Comparison of ENCODE assay signal across 8 mouse cellular contexts in the genomic region with DNA sequence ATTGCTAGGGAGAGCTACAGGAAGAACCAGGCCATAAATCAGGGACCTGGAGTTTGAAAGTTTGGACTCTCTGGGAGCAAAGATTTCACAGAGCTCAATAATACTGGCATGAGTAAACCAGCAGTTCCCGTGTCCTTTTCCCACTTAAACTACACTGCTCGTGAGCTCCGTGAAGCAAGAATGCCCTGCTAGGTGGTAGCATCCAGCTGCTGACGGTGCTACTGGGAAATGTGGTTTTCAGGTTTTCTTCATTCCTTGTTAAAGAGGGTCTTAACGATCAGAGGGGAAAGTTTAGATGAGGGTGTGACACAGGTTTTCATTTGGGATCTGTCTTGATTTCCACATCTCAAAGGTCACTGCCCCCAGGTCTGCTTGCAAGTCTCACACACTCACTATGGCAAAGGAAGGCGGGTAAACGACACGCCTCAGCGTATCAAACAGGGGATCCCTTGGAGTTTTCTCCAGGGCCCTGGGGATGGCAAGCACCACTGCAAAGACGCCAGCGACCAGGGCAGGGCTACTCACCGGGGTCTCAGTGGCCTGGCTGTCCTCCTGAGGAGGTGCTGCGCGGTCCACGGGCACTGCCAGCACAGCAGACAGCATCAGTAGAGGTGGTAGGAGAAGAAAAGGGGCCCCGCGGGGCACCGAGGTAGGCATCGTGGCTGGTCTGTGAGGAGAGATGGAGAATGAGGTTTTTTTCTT. TPM values are rescaled to one million over a fixed set of nuclear protein-coding genes. Genes with fewer than 3 reads are reported as not detected.
A peak's percentile ranks its signal among the peaks of the same experiment; 100 is the strongest.
DNase-seq lines count a peak whose midpoint lies in the region; ATAC-seq and TF ChIP-seq lines count a peak whose summit lies in the region.

No protein-coding gene starts in this region.

- peak overlapping the region; percentile 73 for H3K9ac ChIP-seq in forebrain, embryonic 11.5 days (ENCODE audit: low read length)
- H3K9ac ChIP-seq in liver, embryonic 11.5 days (ENCODE audit: low read depth, low read length) = peak overlapping the region; percentile 72

- no peaks in the 10 kb centered on the region for H3K9me3 ChIP-seq in forebrain, embryonic 11.5 days (ENCODE audit: control insufficient read depth, low read length)
- no peaks in the 10 kb centered on the region for H3K9me3 ChIP-seq in liver, embryonic 11.5 days (ENCODE audit: control insufficient read depth, low read length)

- DNase-seq in gastrocnemius, adult 2 months = no peak
- no peak for DNase-seq in gastrocnemius, postnatal 25 days
- DNase-seq in 416B (ENCODE audit: low read depth) = peak; percentile 44
- DNase-seq in forebrain, embryonic 11.5 days (ENCODE audit: low spot score) = no peak
- DNase-seq in liver, embryonic 11.5 days (ENCODE audit: low spot score) = no peak
- DNase-seq in thymus, postnatal 25 days = peak; percentile 23
- DNase-seq in embryo, embryonic 9.5 days (ENCODE audit: extremely low spot score) = no peak
- DNase-seq in left cerebral cortex, postnatal 36 days (ENCODE audit: low spot score in 2 of 2) = no peak

- no peaks in the 10 kb centered on the region for H3K27me3 ChIP-seq in forebrain, embryonic 11.5 days (ENCODE audit: control insufficient read depth, insufficient read depth, low read length)
- H3K27me3 ChIP-seq in liver, embryonic 11.5 days (replicated peaks; ENCODE audit: control insufficient read depth, insufficient read depth, low read length) = no peaks in the 10 kb centered on the region

- peak overlapping the region; percentile 84 for H3K4me3 ChIP-seq in gastrocnemius, adult 2 months
- H3K4me3 ChIP-seq in forebrain, embryonic 11.5 days (ENCODE audit: low read depth, low read length) = peak overlapping the region; percentile 61
- H3K4me3 ChIP-seq in liver, embryonic 11.5 days (ENCODE audit: low read depth, low read length) = peak overlapping the region; percentile 67

- ATAC-seq in forebrain, embryonic 11.5 days (replicated peaks; ENCODE audit: low FRiP score) = peak; percentile 11; the same call in 1 of the 2 replicates
- peak; percentile 21 for ATAC-seq in liver, embryonic 11.5 days (replicated peaks; ENCODE audit: low FRiP score)

- H3K27ac ChIP-seq in gastrocnemius, adult 2 months = peak overlapping the region; percentile 96
- no peak overlapping the region for H3K27ac ChIP-seq in forebrain, embryonic 11.5 days (ENCODE audit: low read depth, low read length)
- H3K27ac ChIP-seq in liver, embryonic 11.5 days (ENCODE audit: low read depth, low read length) = peak overlapping the region; percentile 84

- 53% methylated on average over 19 of the region's 19 CpGs for WGBS in forebrain, embryonic 11.5 days
- WGBS in liver, embryonic 11.5 days = 25% methylated on average over 19 of the region's 19 CpGs

- H3K4me2 ChIP-seq in forebrain, embryonic 11.5 days (ENCODE audit: low read depth, low read length, severe bottlenecking) = peak overlapping the region; percentile 72
- peak overlapping the region; percentile 99 for H3K4me2 ChIP-seq in liver, embryonic 11.5 days

- H3K36me3 ChIP-seq in forebrain, embryonic 11.5 days (ENCODE audit: control insufficient read depth, insufficient read depth, low read length) = no peaks in the 10 kb centered on the region; the same call in 1 of the 2 replicates
- H3K36me3 ChIP-seq in liver, embryonic 11.5 days (ENCODE audit: control insufficient read depth, insufficient read depth, low read length) = peaks cover 6% of the 10 kb centered on the region; the same call in 1 of the 2 replicates

- H3K4me1 ChIP-seq in forebrain, embryonic 11.5 days (replicated peaks; ENCODE audit: control insufficient read depth, insufficient read depth, low read length) = peaks cover 7% of the 10 kb centered on the region; the same call in 1 of the 2 replicates
- H3K4me1 ChIP-seq in liver, embryonic 11.5 days (replicated peaks; ENCODE audit: control insufficient read depth, insufficient read depth, low read length) = peaks cover 18% of the 10 kb centered on the region

- no peak for TF ChIP-seq CTCF in gastrocnemius, adult 2 months (IDR thresholded peaks at IDR 0.05)

- intact Hi-C loops in gastrocnemius, adult 2 months (cut with DNase I) = no loop called here
- intact Hi-C loops in left cerebral cortex, postnatal 36 days (cut with DNase I) = no loop called here

RNA-seq across cellular contexts. Expression of gene Nucb1, which starts 0.9 kb away (rescaled TPM):
- 10 to 100 TPM; 55.1 to 61.8 TPM for total RNA-seq in gastrocnemius, adult 2 months (2021)
- total RNA-seq in gastrocnemius, postnatal 25 days (2021) = 10 to 100 TPM; 60.8 to 73.2 TPM
- polyA plus RNA-seq in forebrain, embryonic 11.5 days (2014; fragmentation: Nextera tagmentation; extraction: Ambion mirVana) = 90.4 and 109 TPM in 2 replicates
- 149 and 153 TPM in 2 replicates for polyA plus RNA-seq in liver, embryonic 11.5 days (2014; fragmentation: Nextera tagmentation; extraction: Ambion mirVana)
- total RNA-seq in left cerebral cortex, postnatal 36 days (2021) = 10 to 100 TPM; 96.8 to 98.9 TPM

RNA-seq across cellular contexts. Expression of gene Ppp1r15a, which starts 16.7 kb away (rescaled TPM):
- 10 to 100 TPM; 28.3 to 28.5 TPM for total RNA-seq in gastrocnemius, adult 2 months (2021)
- 10 to 100 TPM; 13.8 to 19.2 TPM for total RNA-seq in gastrocnemius, postnatal 25 days (2021)
- 17.4 and 17.8 TPM in 2 replicates for polyA plus RNA-seq in forebrain, embryonic 11.5 days (2014; fragmentation: Nextera tagmentation; extraction: Ambion mirVana)
- polyA plus RNA-seq in liver, embryonic 11.5 days (2014; fragmentation: Nextera tagmentation; extraction: Ambion mirVana) = 61.6 and 62.0 TPM in 2 replicates
- 10 to 100 TPM; 24.2 to 31.3 TPM for total RNA-seq in left cerebral cortex, postnatal 36 days (2021)

RNA-seq across cellular contexts. Expression of gene Plekha4, which starts 16.8 kb away (rescaled TPM):
- total RNA-seq in gastrocnemius, adult 2 months (2021) = 1 to 10 TPM; 3.4 to 3.5 TPM
- 1 to 10 TPM; 7.5 to 8.5 TPM for total RNA-seq in gastrocnemius, postnatal 25 days (2021)
- 0.80 and 1.5 TPM in 2 replicates for polyA plus RNA-seq in forebrain, embryonic 11.5 days (2014; fragmentation: Nextera tagmentation; extraction: Ambion mirVana)
- 0.64 and 0.89 TPM in 2 replicates for polyA plus RNA-seq in liver, embryonic 11.5 days (2014; fragmentation: Nextera tagmentation; extraction: Ambion mirVana)
- 1 to 10 TPM; 3.7 to 5.2 TPM for total RNA-seq in left cerebral cortex, postnatal 36 days (2021)

RNA-seq across cellular contexts. Expression of gene Dhdh, which starts 20.7 kb away (rescaled TPM):
- 10 to 100 TPM; 13.1 to 22.9 TPM for total RNA-seq in gastrocnemius, adult 2 months (2021)
- 10 to 100 TPM; 12.3 to 12.6 TPM for total RNA-seq in gastrocnemius, postnatal 25 days (2021)
- 4.3 and 4.6 TPM in 2 replicates for polyA plus RNA-seq in forebrain, embryonic 11.5 days (2014; fragmentation: Nextera tagmentation; extraction: Ambion mirVana)
- 4.9 and 5.8 TPM in 2 replicates for polyA plus RNA-seq in liver, embryonic 11.5 days (2014; fragmentation: Nextera tagmentation; extraction: Ambion mirVana)
- 1 to 10 TPM; 4.0 to 4.8 TPM for total RNA-seq in left cerebral cortex, postnatal 36 days (2021)

RNA-seq across cellular contexts. Expression of gene Gm45808, which starts 22.7 kb away (rescaled TPM):
- 1 to 10 TPM; 5.5 to 8.4 TPM for total RNA-seq in gastrocnemius, adult 2 months (2021)
- 1 to 10 TPM; 4.3 to 10.0 TPM for total RNA-seq in gastrocnemius, postnatal 25 days (2021)
- polyA plus RNA-seq in forebrain, embryonic 11.5 days (2014; fragmentation: Nextera tagmentation; extraction: Ambion mirVana) = not detected in 2 replicates
- not detected in 2 replicates for polyA plus RNA-seq in liver, embryonic 11.5 days (2014; fragmentation: Nextera tagmentation; extraction: Ambion mirVana)
- under 1 TPM in 1 of 2 experiments, not detected in 1; 0.57 TPM for total RNA-seq in left cerebral cortex, postnatal 36 days (2021)

Comparison
In these comparisons a context has a peak if more than half of its experiments do, and no peak if none do; other contexts are left out.
1. DNase-seq: peak in 416B (single experiment) and thymus, postnatal 25 days (single experiment); none in gastrocnemius, adult 2 months (single experiment), gastrocnemius, postnatal 25 days (single experiment), forebrain, embryonic 11.5 days (single experiment), liver, embryonic 11.5 days (single experiment), embryo, embryonic 9.5 days (single experiment) and left cerebral cortex, postnatal 36 days (0 of 2).
2. Peak in every context shown above with its lines, with median percentiles within 50 percentile points of each other: H3K4me3 ChIP-seq.